Mouse (Mus musculus) hindbrain, embryonic 15.5 days (tissue): ENCODE measurements around the gene Ogdhl. TPM values are rescaled to one million over a fixed set of nuclear protein-coding genes. Genes with fewer than 3 reads are reported as not detected.

ENCODE experiments used
- ATAC-seq: fragments of 200-750 bp; cut with Nextera tagmentation; 2 replicates; pipeline ENCODE4 v1.8.0; 2017; ENCODE audit warnings: low read depth, moderate number of reproducible peaks, moderate TSS enrichment; ENCODE audit not compliant: low FRiP score
- H3K27ac ChIP-seq: fragments of 300-500 bp; sonication (generic); replicated peaks from 2 replicates; pipeline ENCODE4 v1.5.1; 2015; ENCODE audit warnings: mild to moderate bottlenecking, inconsistent platforms
- H3K27me3 ChIP-seq: fragments of 300-500 bp; sonication (generic); 2 replicates; pipeline ENCODE4 v1.6.1; 2015; ENCODE audit warnings: control low read depth, inconsistent platforms
- H3K36me3 ChIP-seq: fragments of 300-500 bp; sonication (generic); 2 replicates; pipeline ENCODE4 v1.6.1; 2015; ENCODE audit warnings: control low read depth, inconsistent platforms
- H3K4me1 ChIP-seq: fragments of 300-500 bp; sonication (generic); replicated peaks from 2 replicates; pipeline ENCODE4 v1.6.1; 2015; ENCODE audit warnings: control low read depth, inconsistent platforms
- H3K4me2 ChIP-seq: fragments of 300-500 bp; sonication (generic); 2 replicates; pipeline ENCODE4 v1.6.1; 2015; ENCODE audit warnings: moderate library complexity, mild to moderate bottlenecking, inconsistent platforms
- H3K4me3 ChIP-seq: fragments of 300-500 bp; sonication (generic); 2 replicates; pipeline ENCODE4 v1.5.1; 2015; ENCODE audit warnings: mild to moderate bottlenecking, inconsistent platforms
- H3K9ac ChIP-seq: fragments of 300-500 bp; sonication (generic); 2 replicates; pipeline ENCODE4 v1.6.1; 2015; ENCODE audit warnings: inconsistent platforms
- H3K9me3 ChIP-seq: fragments of 300-500 bp; sonication (generic); 2 replicates; pipeline ENCODE4 v1.6.1; 2016; ENCODE audit warnings: control low read depth, inconsistent platforms
- WGBS: fragments of 180-500 bp; shearing (Covaris S2); methylation state at CpG from one replicate; pipeline ENCODE4 v1.1.7; 2015; 5-methylcytosine and 5-hydroxymethylcytosine counted together
- polyA plus RNA-seq: library from polyadenylated mRNA; unstranded; fragments of >200 nt; fragmentation: Nextera tagmentation; extraction: Ambion mirVana; gene quantifications from 2 replicates; pipeline ENCODE4 v1.2.1, GENCODE M21; 2015

The Ogdhl gene
- 22.8 and 23.7 TPM in 2 replicates for polyA plus RNA-seq

- peak within 1 kb of the TSS; percentile 65 for H3K27ac ChIP-seq
- ATAC-seq, result peak; percentile 77
Observed at GRCm38 (mm10) chr14:32321732-32322685, at the start of gene Ogdhl. Gene Ogdhl, plus strand, starts transcription at chr14:32322019.

GRCm38 (mm10) chr14:32301622-32302021 is 20.2 kb upstream of the Ogdhl start:
- Histone ChIP-seq H3K27ac (no peak overlapping the region), H3K36me3 (peaks cover 9% of the 10 kb centered on the region; the same call in 1 of the 2 replicates), H3K27me3 (no peaks in the 10 kb centered on the region), H3K9ac (no peak overlapping the region), H3K4me1 (no peaks in the 10 kb centered on the region), H3K9me3 (no peaks in the 10 kb centered on the region), H3K4me3 (no peak overlapping the region), H3K4me2 (no peak overlapping the region)
- WGBS, result 32% methylated on average over 12 of the region's 12 CpGs
- no peak for ATAC-seq

More at GRCm38 (mm10) chr14:32321732-32322685, at the start of gene Ogdhl:
- Histone ChIP-seq H3K9me3 (no peaks in the 10 kb centered on the region), H3K4me2 (peak within 1 kb of the TSS; percentile 78), H3K36me3 (no peaks in the 10 kb centered on the region), H3K4me3 (peak within 1 kb of the TSS; percentile 78), H3K27me3 (no peaks in the 10 kb centered on the region), H3K4me1 (peaks cover 15% of the 10 kb centered on the region), H3K9ac (peak within 1 kb of the TSS; percentile 72)
- WGBS, result 2% methylated on average over 49 of the region's 50 CpGs

GRCm38 (mm10) chr14:32302423-32302822 is 19.4 kb upstream of the Ogdhl start:
- H3K4me3 ChIP-seq, result no peak overlapping the region
- H3K9me3 ChIP-seq, result no peaks in the 10 kb centered on the region
- WGBS, result 65% methylated on average over 7 of the region's 7 CpGs
- no peaks in the 10 kb centered on the region for H3K4me1 ChIP-seq
- H3K27ac ChIP-seq, result no peak overlapping the region
- 0 out of 2 replicates have a peak, but pooled peaks have one; percentile 54 for ATAC-seq
- H3K36me3 ChIP-seq, result peaks cover 6% of the 10 kb centered on the region; the same call in 1 of the 2 replicates
- no peaks in the 10 kb centered on the region for H3K27me3 ChIP-seq
- H3K9ac ChIP-seq, result no peak overlapping the region
- no peak overlapping the region for H3K4me2 ChIP-seq

GRCm38 (mm10) chr14:32304921-32305320 is 16.9 kb upstream of the Ogdhl start:
- Histone ChIP-seq H3K9ac (no peak overlapping the region), H3K27ac (no peak overlapping the region), H3K4me3 (no peak overlapping the region), H3K4me1 (no peaks in the 10 kb centered on the region), H3K27me3 (no peaks in the 10 kb centered on the region), H3K9me3 (no peaks in the 10 kb centered on the region), H3K36me3 (no peaks in the 10 kb centered on the region), H3K4me2 (no peak overlapping the region)
- no peak for ATAC-seq
- 88% methylated on average over 8 of the region's 8 CpGs for WGBS

- no peak overlapping the region for H3K27ac ChIP-seq
- H3K4me2 ChIP-seq, result no peak overlapping the region
- no peaks in the 10 kb centered on the region for H3K4me1 ChIP-seq
- no peak overlapping the region for H3K4me3 ChIP-seq
- H3K9ac ChIP-seq, result no peak overlapping the region
- no peaks in the 10 kb centered on the region for H3K9me3 ChIP-seq
- 45% methylated on average over 8 of the region's 8 CpGs for WGBS
- H3K27me3 ChIP-seq, result no peaks in the 10 kb centered on the region
- ATAC-seq, result no peak
- no peaks in the 10 kb centered on the region for H3K36me3 ChIP-seq
Observed at GRCm38 (mm10) chr14:32309876-32310275, 11.9 kb upstream of the Ogdhl start.

- Histone ChIP-seq H3K9me3 (no peaks in the 10 kb centered on the region), H3K27ac (no peak overlapping the region), H3K27me3 (no peaks in the 10 kb centered on the region), H3K9ac (no peak overlapping the region), H3K4me1 (no peaks in the 10 kb centered on the region), H3K4me3 (no peak overlapping the region), H3K4me2 (no peak overlapping the region), H3K36me3 (no peaks in the 10 kb centered on the region)
- WGBS, result 92% methylated on average over 2 of the region's 2 CpGs
- ATAC-seq, result no peak
Observed at GRCm38 (mm10) chr14:32311381-32312035, 10.3 kb upstream of the Ogdhl start.

DNA sequence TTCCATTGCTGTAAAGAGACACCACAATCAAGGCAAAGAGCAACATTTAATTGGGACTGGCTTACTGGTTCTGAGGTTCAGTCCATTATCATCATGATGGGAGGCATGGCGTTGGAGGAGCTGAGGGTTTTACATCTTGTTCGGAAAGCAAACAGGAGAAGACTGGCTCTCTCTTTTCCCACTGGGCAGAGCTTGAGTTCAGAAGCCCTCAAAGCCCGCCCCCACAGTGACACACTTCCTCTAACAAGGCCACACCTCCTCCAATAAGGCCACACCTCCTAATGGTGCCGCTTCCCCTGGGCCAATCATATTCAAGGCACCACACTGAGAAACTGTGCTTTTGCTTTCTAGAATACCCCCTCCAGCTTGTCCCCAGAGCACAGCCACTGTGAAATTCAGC is 4.0 kb upstream of the Ogdhl start:
- no peak overlapping the region for H3K27ac ChIP-seq
- 0 out of 2 replicates have a peak, but pooled peaks have one; percentile 52 for ATAC-seq
- no peaks in the 10 kb centered on the region for H3K27me3 ChIP-seq
- WGBS, result 15% methylated on average over 4 of the region's 4 CpGs
- peaks cover 11% of the 10 kb centered on the region for H3K4me1 ChIP-seq
- no peak overlapping the region for H3K9ac ChIP-seq
- no peaks in the 10 kb centered on the region for H3K36me3 ChIP-seq
- no peaks in the 10 kb centered on the region for H3K9me3 ChIP-seq
- H3K4me2 ChIP-seq, result peak overlapping the region; percentile 2; the same call in 1 of the 2 replicates
- no peak overlapping the region for H3K4me3 ChIP-seq

GRCm38 (mm10) chr14:32323221-32323620 is 1.4 kb downstream of the Ogdhl start:
- 92% methylated on average over 5 of the region's 5 CpGs for WGBS
- Histone ChIP-seq H3K4me3 (no peak overlapping the region), H3K27ac (no peak overlapping the region), H3K9me3 (no peaks in the 10 kb centered on the region), H3K27me3 (no peaks in the 10 kb centered on the region), H3K9ac (no peak overlapping the region), H3K4me1 (peaks cover 15% of the 10 kb centered on the region), H3K36me3 (no peaks in the 10 kb centered on the region), H3K4me2 (peak overlapping the region; percentile 78; the same call in 1 of the 2 replicates)
- no peak for ATAC-seq

- 58% methylated on average over 9 of the region's 9 CpGs for WGBS
- H3K27me3 ChIP-seq, result no peaks in the 10 kb centered on the region
- H3K9me3 ChIP-seq, result no peaks in the 10 kb centered on the region
- no peak overlapping the region for H3K27ac ChIP-seq
- H3K9ac ChIP-seq, result no peak overlapping the region
- no peak overlapping the region for H3K4me2 ChIP-seq
- H3K4me3 ChIP-seq, result no peak overlapping the region
- no peaks in the 10 kb centered on the region for H3K36me3 ChIP-seq
- H3K4me1 ChIP-seq, result peaks cover 11% of the 10 kb centered on the region
- ATAC-seq, result peak; percentile 45; the same call in 1 of the 2 replicates
Observed at GRCm38 (mm10) chr14:32327366-32327765, 5.5 kb downstream of the Ogdhl start.

GRCm38 (mm10) chr14:32332515-32333445 is 11.0 kb downstream of the Ogdhl start:
- Histone ChIP-seq H3K36me3 (peaks cover 9% of the 10 kb centered on the region), H3K4me1 (0 out of 2 replicates have a peak, but pooled peaks cover 3% of the 10 kb centered on the region), H3K9ac (no peak overlapping the region), H3K4me2 (no peak overlapping the region), H3K9me3 (no peaks in the 10 kb centered on the region), H3K4me3 (no peak overlapping the region), H3K27ac (no peak overlapping the region), H3K27me3 (no peaks in the 10 kb centered on the region)
- 73% methylated on average over 20 of the region's 20 CpGs for WGBS
- no peak for ATAC-seq

DNA sequence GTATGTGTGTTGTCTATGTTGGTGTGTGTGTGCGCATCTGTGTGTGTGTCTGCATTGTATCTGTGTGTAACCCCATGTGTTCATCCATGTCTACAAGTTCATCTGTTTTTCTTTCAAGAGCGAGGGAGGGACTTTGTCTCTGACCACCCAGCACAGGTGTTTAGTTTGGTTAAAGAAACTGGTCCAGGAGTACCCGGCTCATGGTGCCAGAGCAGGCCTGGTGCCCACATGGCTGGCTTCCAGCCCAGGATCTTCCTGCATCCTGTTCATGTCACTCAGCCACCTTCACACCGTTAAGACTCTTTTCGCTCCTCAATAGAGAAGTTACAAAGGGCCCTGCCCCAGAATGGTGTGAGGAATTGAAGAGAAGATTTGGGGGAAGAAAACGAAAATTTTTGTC is 14.2 kb downstream of the Ogdhl start:
- H3K9me3 ChIP-seq, result no peaks in the 10 kb centered on the region
- H3K27ac ChIP-seq, result no peak overlapping the region
- H3K27me3 ChIP-seq, result no peaks in the 10 kb centered on the region
- peaks cover 20% of the 10 kb centered on the region for H3K36me3 ChIP-seq
- WGBS, result 77% methylated on average over 6 of the region's 6 CpGs
- H3K4me2 ChIP-seq, result no peak overlapping the region
- ATAC-seq, result no peak
- no peaks in the 10 kb centered on the region for H3K4me1 ChIP-seq
- H3K4me3 ChIP-seq, result no peak overlapping the region
- H3K9ac ChIP-seq, result no peak overlapping the region
